In genomic region chr14:75789291-75789690, GRCm38 (mm10) we compare ENCODE assay signal across 22 mouse cellular contexts. TPM values are rescaled to one million over a fixed set of nuclear protein-coding genes. Genes with fewer than 3 reads are reported as not detected.
DNase-seq lines count a peak whose midpoint lies in the region; ATAC-seq and TF ChIP-seq lines count a peak whose summit lies in the region.
"Had no signal": no experiment of that assay in that cellular context is flagged by ENCODE, and none has a peak within 500 bp of the region (broad histone marks: within the 10 kb centered on the region; RNA-seq: fewer than 3 reads in every experiment).

No protein-coding gene starts in this region.

- no peaks in the 10 kb centered on the region for H3K79me2 ChIP-seq in heart, adult 2 months (replicated peaks; ENCODE audit: control insufficient read depth, insufficient read depth, low read length)

- no peaks in the 10 kb centered on the region for H3K9me3 ChIP-seq in intestine, postnatal 0 days (ENCODE audit: control insufficient read depth)
- H3K9me3 ChIP-seq: embryonic facial prominence, embryonic 15.5 days; forebrain, embryonic 10.5 days; G1E; heart, embryonic 10.5 days; hindbrain, embryonic 12.5 days had no signal

- no peak for TF ChIP-seq CTCF in heart, adult 2 months (IDR thresholded peaks at IDR 0.05)
- no peak for TF ChIP-seq CTCF in intestine, postnatal 0 days (IDR thresholded peaks at IDR 0.05; ENCODE audit: low read depth)

- 73% methylated on average over 6 of the region's 6 CpGs for WGBS in heart, adult 2 months
- 65% methylated on average over 6 of the region's 6 CpGs for WGBS in intestine, postnatal 0 days

- H3K4me1 ChIP-seq in heart, adult 2 months (ENCODE audit: control insufficient read depth, insufficient read depth, low read length) = peaks cover 4% of the 10 kb centered on the region
- no peaks in the 10 kb centered on the region for H3K4me1 ChIP-seq in intestine, postnatal 0 days (replicated peaks; ENCODE audit: control insufficient read depth, insufficient read depth, low read length)

- H3K9ac ChIP-seq in heart, adult 2 months (ENCODE audit: low read depth, low read length) = no peak overlapping the region
- H3K9ac ChIP-seq in intestine, postnatal 0 days (ENCODE audit: low read depth, low read length) = no peak overlapping the region
- H3K9ac ChIP-seq: embryonic facial prominence, embryonic 15.5 days; hindbrain, embryonic 12.5 days had no signal

- no peaks in the 10 kb centered on the region for H3K36me3 ChIP-seq in heart, adult 2 months (ENCODE audit: control insufficient read depth, insufficient read depth, low read length)
- no peaks in the 10 kb centered on the region for H3K36me3 ChIP-seq in intestine, postnatal 0 days (ENCODE audit: control insufficient read depth, insufficient read depth)
- H3K36me3 ChIP-seq: embryonic facial prominence, embryonic 15.5 days; forebrain, embryonic 10.5 days; heart, embryonic 10.5 days; hindbrain, embryonic 12.5 days had no signal

- DNase-seq in ovary, postnatal 36 days (ENCODE audit: low spot score) = peak; percentile 65
- DNase-seq in ovary, postnatal 14 days (ENCODE audit: low spot score) = no peak
- peak; percentile 91 for DNase-seq in adrenal gland, adult 2 months
- peak; percentile 67 for DNase-seq in adrenal gland, postnatal 25 days
- DNase-seq in heart, adult 2 months = no peak
- DNase-seq: cerebellum, adult 2 months; cerebellum, postnatal 10 days; embryo, embryonic 11 days; gastrocnemius, postnatal 36 days; heart, adult 11 months; heart, postnatal 10 days; heart, postnatal 4 days had no signal

- H3K4me3 ChIP-seq in heart, adult 2 months = no peak overlapping the region
- no peak overlapping the region for H3K4me3 ChIP-seq in intestine, postnatal 0 days (ENCODE audit: low read depth, low read length)
- H3K4me3 ChIP-seq: embryonic facial prominence, embryonic 15.5 days; erythroblast, embryonic 14.5 days; forebrain, embryonic 10.5 days; heart, embryonic 10.5 days; hindbrain, embryonic 12.5 days had no signal

- no peaks in the 10 kb centered on the region for H3K27me3 ChIP-seq in heart, adult 2 months (ENCODE audit: control insufficient read depth, insufficient read depth, low read length)
- 0 out of 2 replicates have a peak, but pooled peaks cover 4% of the 10 kb centered on the region for H3K27me3 ChIP-seq in intestine, postnatal 0 days (replicated peaks; ENCODE audit: control insufficient read depth, insufficient read depth, low read length)

- no peak for ATAC-seq in intestine, postnatal 0 days
- ATAC-seq: forebrain, embryonic 14.5 days; hindbrain, embryonic 16.5 days; inflammation-experienced regulatory T-cells, adult 6 months had no signal

- TF ChIP-seq EP300 in heart, adult 2 months (IDR thresholded peaks at IDR 0.05; ENCODE audit: insufficient read depth, low read depth, low read length) = no peak

- intact Hi-C loops in heart, adult 2 months (cut with DNase I) = no loop called here

- H3K4me2 ChIP-seq in intestine, postnatal 0 days (replicated peaks; ENCODE audit: low read depth) = no peak overlapping the region
- H3K4me2 ChIP-seq: embryonic facial prominence, embryonic 15.5 days; hindbrain, embryonic 12.5 days had no signal

- no peak overlapping the region for H3K27ac ChIP-seq in heart, adult 2 months
- H3K27ac ChIP-seq in intestine, postnatal 0 days (ENCODE audit: low read depth, low read length) = no peak overlapping the region
- H3K27ac ChIP-seq: embryonic facial prominence, embryonic 15.5 days; forebrain, embryonic 10.5 days; heart, embryonic 10.5 days; hindbrain, embryonic 12.5 days had no signal

- no peak for TF ChIP-seq POLR2A in heart, adult 2 months (IDR thresholded peaks at IDR 0.05; ENCODE audit: insufficient read depth, low read depth, low read length)

RNA-seq across cellular contexts. Expression of gene Slc25a30, which starts 2.5 kb away (rescaled TPM):
- 100 to 1,000 TPM; 162 to 208 TPM for total RNA-seq in adrenal gland, adult 2 months (2021)
- 21.2 and 24.5 TPM in 2 replicates for polyA plus RNA-seq in adrenal gland, adult 2 months (2012; rRNA removed)
- total RNA-seq in adrenal gland, postnatal 25 days (2021) = 246 and 276 TPM in 2 replicates
- total RNA-seq in heart, adult 2 months (2021) = 10 to 100 TPM; 13.9 to 15.2 TPM
- polyA plus RNA-seq in heart, adult 2 months (2012; rRNA removed) = 6.3 and 7.2 TPM in 2 replicates
- 2.5 TPM in 2 replicates for polyA plus RNA-seq in intestine, postnatal 0 days (2015; fragmentation: Nextera tagmentation; extraction: Ambion mirVana)

RNA-seq across cellular contexts. Expression of gene Cog3, which starts 35.0 kb away (rescaled TPM):
- total RNA-seq in adrenal gland, adult 2 months (2021) = 10 to 100 TPM; 22.1 to 27.4 TPM
- 5.5 and 5.8 TPM in 2 replicates for polyA plus RNA-seq in adrenal gland, adult 2 months (2012; rRNA removed)
- total RNA-seq in adrenal gland, postnatal 25 days (2021) = 24.9 and 29.8 TPM in 2 replicates
- total RNA-seq in heart, adult 2 months (2021) = 10 to 100 TPM; 13.1 to 14.0 TPM
- polyA plus RNA-seq in heart, adult 2 months (2012; rRNA removed) = 6.0 and 11.7 TPM in 2 replicates
- 9.2 TPM in 2 replicates for polyA plus RNA-seq in intestine, postnatal 0 days (2015; fragmentation: Nextera tagmentation; extraction: Ambion mirVana)

RNA-seq across cellular contexts. Expression of gene Tpt1, which starts 55.6 kb away (rescaled TPM):
- total RNA-seq in adrenal gland, adult 2 months (2021) = 1,000 to 10,000 TPM; 2,669 to 3,122 TPM
- 2,303 and 3,302 TPM in 2 replicates for polyA plus RNA-seq in adrenal gland, adult 2 months (2012; rRNA removed)
- 2,613 and 2,647 TPM in 2 replicates for total RNA-seq in adrenal gland, postnatal 25 days (2021)
- total RNA-seq in heart, adult 2 months (2021) = 1,000 to 10,000 TPM; 2,957 to 3,343 TPM
- polyA plus RNA-seq in heart, adult 2 months (2012; rRNA removed) = 1,003 and 1,026 TPM in 2 replicates
- polyA plus RNA-seq in intestine, postnatal 0 days (2015; fragmentation: Nextera tagmentation; extraction: Ambion mirVana) = 1,212 and 1,295 TPM in 2 replicates

Comparison
In these comparisons a context has a peak if more than half of its experiments do, and no peak if none do; other contexts are left out.
1. DNase-seq: peak in ovary, postnatal 36 days (single experiment), adrenal gland, adult 2 months (single experiment) and adrenal gland, postnatal 25 days (single experiment); none in ovary, postnatal 14 days (single experiment) and heart, adult 2 months (0 of 2).
2. RNA of gene Slc25a30, which starts 2.5 kb away (total RNA-seq): 246 to 276 TPM in adrenal gland, postnatal 25 days and 162 to 208 TPM in adrenal gland, adult 2 months; 13.9 to 15.2 TPM in heart, adult 2 months; every median in the first group is over 10 times any median in the second.